In genomic region chr11:106340990-106341520, GRCm38 (mm10) we compare ENCODE assay signal across 30 mouse cellular contexts. TPM values are rescaled to one million over a fixed set of nuclear protein-coding genes. Genes with fewer than 3 reads are reported as not detected.
DNase-seq lines count a peak whose midpoint lies in the region; ATAC-seq and TF ChIP-seq lines count a peak whose summit lies in the region.
"Had no signal": no experiment of that assay in that cellular context is flagged by ENCODE, and none has a peak within 500 bp of the region (broad histone marks: within the 10 kb centered on the region; RNA-seq: fewer than 3 reads in every experiment).

No protein-coding gene starts in this region.

- peak overlapping the region; percentile 45 for H3K4me3 ChIP-seq in gastrocnemius, adult 2 months
- H3K4me3 ChIP-seq in forebrain, embryonic 13.5 days = no peak overlapping the region
- H3K4me3 ChIP-seq: embryonic facial prominence, embryonic 15.5 days; hindbrain, embryonic 15.5 days; intestine, embryonic 15.5 days; layer of hippocampus, adult 2 months; megakaryocyte, embryonic 14.5 days; midbrain, embryonic 15.5 days; myocyte had no signal

- ATAC-seq in megakaryocyte progenitor cell, adult 5-6 weeks (replicated peaks; ENCODE audit: poor library complexity) = peak; percentile 42
- ATAC-seq in forebrain, embryonic 13.5 days = no peak
- ATAC-seq: forebrain, postnatal 0 days; intestine, embryonic 15.5 days; midbrain, embryonic 15.5 days had no signal

- no peaks in the 10 kb centered on the region for H3K36me3 ChIP-seq in forebrain, embryonic 13.5 days (ENCODE audit: poor library complexity, severe bottlenecking)
- H3K36me3 ChIP-seq: embryonic facial prominence, embryonic 15.5 days; hindbrain, embryonic 15.5 days; intestine, embryonic 15.5 days; midbrain, embryonic 15.5 days had no signal

- H3K4me1 ChIP-seq in forebrain, embryonic 13.5 days = no peaks in the 10 kb centered on the region
- H3K4me1 ChIP-seq: hindbrain, embryonic 15.5 days; intestine, embryonic 15.5 days had no signal

- H3K9me3 ChIP-seq in forebrain, embryonic 13.5 days (replicated peaks) = no peaks in the 10 kb centered on the region
- H3K9me3 ChIP-seq: embryonic facial prominence, embryonic 15.5 days; hindbrain, embryonic 15.5 days; intestine, embryonic 15.5 days; megakaryocyte, embryonic 14.5 days; midbrain, embryonic 15.5 days had no signal

- no peak overlapping the region for H3K4me2 ChIP-seq in forebrain, embryonic 13.5 days
- H3K4me2 ChIP-seq: embryonic facial prominence, embryonic 15.5 days; heart, embryonic 11.5 days; hindbrain, embryonic 15.5 days; intestine, embryonic 15.5 days; midbrain, embryonic 15.5 days had no signal

- H3K9ac ChIP-seq in forebrain, embryonic 13.5 days = no peak overlapping the region
- H3K9ac ChIP-seq: embryonic facial prominence, embryonic 15.5 days; forebrain, postnatal 0 days; hindbrain, embryonic 15.5 days; intestine, embryonic 15.5 days; midbrain, embryonic 15.5 days had no signal

- 90% methylated on average over 9 of the region's 9 CpGs for WGBS in forebrain, embryonic 13.5 days

- DNase-seq in adrenal gland, adult 8-10 months = peak; percentile 17
- no peak for DNase-seq in adrenal gland, postnatal 25 days
- peak; percentile 31 for DNase-seq in kidney, postnatal 10 days
- DNase-seq in kidney, postnatal 14 days = no peak
- DNase-seq in gastrocnemius, adult 2 months = peak; percentile 88
- DNase-seq in adipocyte (ENCODE audit: low spot score) = no peak
- DNase-seq: cerebellum, adult 18-20 months; cerebellum, postnatal 25 days; forebrain, postnatal 0 days; left cerebral cortex, postnatal 4 days; liver; lung, postnatal 14 days; right cerebral cortex, postnatal 14 days; thymus, adult 18-20 months had no signal

- H3K27me3 ChIP-seq in forebrain, embryonic 13.5 days = no peaks in the 10 kb centered on the region
- H3K27me3 ChIP-seq: embryonic facial prominence, embryonic 15.5 days; hindbrain, embryonic 15.5 days; intestine, embryonic 15.5 days; midbrain, embryonic 15.5 days had no signal

- no peak for TF ChIP-seq CTCF in gastrocnemius, adult 2 months (IDR thresholded peaks at IDR 0.05)

- intact Hi-C loops in gastrocnemius, adult 2 months (cut with DNase I) = no loop called here

- H3K27ac ChIP-seq in gastrocnemius, adult 2 months = peak overlapping the region; percentile 93
- no peak overlapping the region for H3K27ac ChIP-seq in forebrain, embryonic 13.5 days
- H3K27ac ChIP-seq: embryonic facial prominence, embryonic 15.5 days; hindbrain, embryonic 15.5 days; intestine, embryonic 15.5 days; layer of hippocampus, adult 2 months; midbrain, embryonic 15.5 days had no signal

RNA-seq across cellular contexts. Expression of gene Scn4a, which starts 12.0 kb away (rescaled TPM):
- under 1 TPM in 3 of 4 experiments, not detected in 1; 0.06 to 0.43 (median 0.07) TPM for total RNA-seq in adrenal gland, adult 8-10 months (2022)
- 0.03 TPM in 1 of 2 replicates, not detected in the other for total RNA-seq in adrenal gland, postnatal 25 days (2021)
- 100 to 1,000 TPM; 439 to 468 TPM for total RNA-seq in gastrocnemius, adult 2 months (2021)
- total RNA-seq in megakaryocyte progenitor cell, adult 5-6 weeks (2015) = 0.12 TPM in 1 of 2 replicates, not detected in the other
- total RNA-seq in megakaryocyte progenitor cell, adult 5-6 weeks (2017) = 0.03 TPM in 1 of 2 replicates, not detected in the other
- polyA plus RNA-seq in forebrain, embryonic 13.5 days (2015; fragmentation: Nextera tagmentation; extraction: Ambion mirVana) = 0.04 TPM in 1 of 2 replicates, not detected in the other
- total RNA-seq: forebrain, postnatal 0 days; layer of hippocampus, adult 2 months; left cerebral cortex, adult 18-20 months; left cerebral cortex, postnatal 4 days had no signal
- polyA plus RNA-seq: hindbrain, embryonic 15.5 days; midbrain, embryonic 15.5 days; neural tube, embryonic 14.5 days; stomach, embryonic 14.5 days had no signal

RNA-seq across cellular contexts. Expression of gene Prr29, which starts 24.2 kb away (rescaled TPM):
- total RNA-seq in adrenal gland, adult 8-10 months (2022) = under 1 TPM in 1 of 4 experiments, not detected in 3; 0.65 TPM
- total RNA-seq in adrenal gland, postnatal 25 days (2021) = not detected in 2 replicates
- 1 to 10 TPM; 3.9 to 6.5 TPM for total RNA-seq in gastrocnemius, adult 2 months (2021)
- not detected in 2 replicates for total RNA-seq in megakaryocyte progenitor cell, adult 5-6 weeks (2015)
- total RNA-seq in megakaryocyte progenitor cell, adult 5-6 weeks (2017) = not detected in 2 replicates
- polyA plus RNA-seq in forebrain, embryonic 13.5 days (2015; fragmentation: Nextera tagmentation; extraction: Ambion mirVana) = not detected in 2 replicates
- total RNA-seq: forebrain, postnatal 0 days; layer of hippocampus, adult 2 months; left cerebral cortex, adult 18-20 months; left cerebral cortex, postnatal 4 days; MEL had no signal
- polyA plus RNA-seq: hindbrain, embryonic 15.5 days; liver, embryonic 16.5 days; midbrain, embryonic 15.5 days; neural tube, embryonic 14.5 days had no signal

RNA-seq across cellular contexts. Expression of gene Cd79b, which starts 26.5 kb away (rescaled TPM):
- 1 to 10 TPM; 1.2 to 2.3 (median 1.6) TPM for total RNA-seq in adrenal gland, adult 8-10 months (2022)
- 1.0 and 1.4 TPM in 2 replicates for total RNA-seq in adrenal gland, postnatal 25 days (2021)
- total RNA-seq in gastrocnemius, adult 2 months (2021) = under 1 TPM; 0.28 to 0.64 TPM
- total RNA-seq in megakaryocyte progenitor cell, adult 5-6 weeks (2015) = 47.2 and 51.9 TPM in 2 replicates
- total RNA-seq in megakaryocyte progenitor cell, adult 5-6 weeks (2017) = 29.6 and 30.9 TPM in 2 replicates
- polyA plus RNA-seq in forebrain, embryonic 13.5 days (2015; fragmentation: Nextera tagmentation; extraction: Ambion mirVana) = 0.27 and 0.49 TPM in 2 replicates
- total RNA-seq: layer of hippocampus, adult 2 months; left cerebral cortex, adult 18-20 months had no signal
- polyA plus RNA-seq: myocyte had no signal

RNA-seq across cellular contexts. Expression of gene Gh, which starts 39.4 kb away (rescaled TPM):
- total RNA-seq in adrenal gland, adult 8-10 months (2022) = not detected
- total RNA-seq in adrenal gland, postnatal 25 days (2021) = not detected in 2 replicates
- total RNA-seq in gastrocnemius, adult 2 months (2021) = not detected
- total RNA-seq in megakaryocyte progenitor cell, adult 5-6 weeks (2015) = not detected in 2 replicates
- not detected in 2 replicates for total RNA-seq in megakaryocyte progenitor cell, adult 5-6 weeks (2017)
- not detected in 2 replicates for polyA plus RNA-seq in forebrain, embryonic 13.5 days (2015; fragmentation: Nextera tagmentation; extraction: Ambion mirVana)
- total RNA-seq: forebrain, postnatal 0 days; heart, postnatal 25 days; layer of hippocampus, adult 2 months; left cerebral cortex, adult 18-20 months; left cerebral cortex, postnatal 4 days; MEL had no signal
- polyA plus RNA-seq: embryonic facial prominence, embryonic 15.5 days; forebrain, postnatal 0 days; heart, embryonic 11.5 days; hindbrain, embryonic 15.5 days; intestine, embryonic 15.5 days; liver, embryonic 16.5 days; midbrain, embryonic 15.5 days; myocyte; neural tube, embryonic 14.5 days; stomach, embryonic 14.5 days had no signal

RNA-seq across cellular contexts. Expression of gene Icam2, which starts 46.8 kb away (rescaled TPM):
- 10 to 100 TPM; 10.0 to 15.8 (median 13.6) TPM for total RNA-seq in adrenal gland, adult 8-10 months (2022)
- 16.4 and 17.6 TPM in 2 replicates for total RNA-seq in adrenal gland, postnatal 25 days (2021)
- 1 to 10 TPM; 4.2 to 6.2 TPM for total RNA-seq in gastrocnemius, adult 2 months (2021)
- 59.9 and 60.3 TPM in 2 replicates for total RNA-seq in megakaryocyte progenitor cell, adult 5-6 weeks (2015)
- total RNA-seq in megakaryocyte progenitor cell, adult 5-6 weeks (2017) = 87.1 and 123 TPM in 2 replicates
- polyA plus RNA-seq in forebrain, embryonic 13.5 days (2015; fragmentation: Nextera tagmentation; extraction: Ambion mirVana) = 10.3 and 11.6 TPM in 2 replicates
- polyA plus RNA-seq: myocyte had no signal

Comparison
In these comparisons a context has a peak if more than half of its experiments do, and no peak if none do; other contexts are left out.
1. DNase-seq: peak in adrenal gland, adult 8-10 months (single experiment), kidney, postnatal 10 days (single experiment) and gastrocnemius, adult 2 months (single experiment); none in adrenal gland, postnatal 25 days (single experiment), kidney, postnatal 14 days (single experiment) and adipocyte (single experiment).
2. RNA of gene Scn4a, which starts 12.0 kb away (total RNA-seq): 439 to 468 TPM in gastrocnemius, adult 2 months; 0.06 to 0.43 TPM in adrenal gland, adult 8-10 months, 0.03 TPM in adrenal gland, postnatal 25 days and 0.03 to 0.12 TPM in megakaryocyte progenitor cell, adult 5-6 weeks; every median in the first group is over 100 times any median in the second.
3. RNA of gene Cd79b, which starts 26.5 kb away (total RNA-seq): 29.6 to 51.9 TPM in megakaryocyte progenitor cell, adult 5-6 weeks; 1.2 to 2.3 TPM in adrenal gland, adult 8-10 months, 1.0 to 1.4 TPM in adrenal gland, postnatal 25 days and 0.28 to 0.64 TPM in gastrocnemius, adult 2 months; every median in the first group is over 4 times any median in the second.